Mouse (Mus musculus) cortical plate, adult 2 months (tissue): ENCODE results near the gene Fam129a. TPM values are rescaled to one million over a fixed set of nuclear protein-coding genes. Genes with fewer than 3 reads are reported as not detected.

Experiments used
- H3K27ac ChIP-seq: fragments of 200-500 bp; 2 replicates; pipeline ENCODE4 v1.5.1; 2012; ENCODE audit warnings: low read length, control low read depth, inconsistent platforms; ENCODE audit not compliant: insufficient read depth
- H3K4me1 ChIP-seq: fragments of 200-500 bp; 2 replicates; pipeline ENCODE4 v1.6.1; 2011; ENCODE audit warnings: low read length; ENCODE audit not compliant: control insufficient read depth, insufficient read depth
- H3K4me3 ChIP-seq: fragments of 200-500 bp; 2 replicates; pipeline ENCODE4 v1.5.1; 2011; ENCODE audit warnings: mild to moderate bottlenecking, low read length, control low read depth; ENCODE audit not compliant: insufficient read depth
- CTCF ChIP-seq: fragments of 200-500 bp; IDR thresholded peaks from 2 replicates; pipeline ENCODE4 v1.5.1; 2011; ENCODE audit warnings: mild to moderate bottlenecking, control low read depth, low read length; ENCODE audit not compliant: insufficient read depth; ENCODE audit errors: extremely low read depth
- POLR2A ChIP-seq: fragments of 200-500 bp; IDR thresholded peaks from 2 replicates; pipeline ENCODE4 v1.6.1; 2011; ENCODE audit warnings: mild to moderate bottlenecking, low read length, control low read depth; ENCODE audit not compliant: insufficient read depth; ENCODE audit errors: extremely low read depth
- polyA plus RNA-seq: library from polyadenylated mRNA; depleted of rRNA; stranded (reverse); fragments of >200 nt; gene quantifications from 2 replicates; pipeline ENCODE4 v1.2.3, GENCODE M21; 2012; rRNA removed

Gene Fam129a
- polyA plus RNA-seq, 1 experiment, result 1.6 TPM

DNA sequence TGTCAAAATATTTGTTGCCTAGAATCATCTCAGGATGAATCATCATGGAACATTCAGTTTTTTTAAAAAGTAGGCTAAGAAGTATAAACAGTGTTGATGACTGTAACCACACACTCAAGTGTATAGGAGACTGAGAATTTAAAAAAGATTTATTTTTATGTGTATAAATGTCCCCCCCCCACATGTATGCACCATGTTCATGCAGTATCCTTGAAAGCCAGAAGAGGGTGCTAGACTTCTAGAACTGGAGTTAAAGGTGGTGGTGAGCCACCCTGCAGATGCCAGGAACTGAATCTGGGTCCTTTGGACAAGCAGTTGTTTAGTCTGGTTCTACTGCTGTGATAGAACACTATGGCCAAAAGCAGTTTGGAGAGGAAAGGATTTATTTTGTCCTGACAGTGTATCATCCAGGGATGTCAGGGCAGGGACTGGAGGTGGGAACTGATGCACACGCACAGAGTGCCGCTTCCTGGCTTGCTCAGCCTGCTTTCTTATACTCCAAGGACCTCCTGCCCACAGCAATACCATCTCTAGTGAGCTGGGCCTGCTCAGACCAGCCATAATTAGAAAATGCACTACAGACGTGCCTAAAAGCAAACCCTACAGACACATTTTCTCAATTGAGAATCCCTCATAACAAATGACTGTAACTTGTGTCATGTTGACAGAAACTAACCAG is 196.1 kb downstream of the Fam129a start:
- TF ChIP-seq POLR2A, result no peak
- TF ChIP-seq CTCF, result no peak
- H3K4me3 ChIP-seq, result no peak overlapping the region
- H3K4me1 ChIP-seq, result peaks cover 3% of the 10 kb centered on the region; the same call in 1 of the 2 replicates
- H3K27ac ChIP-seq, result no peak overlapping the region

DNA sequence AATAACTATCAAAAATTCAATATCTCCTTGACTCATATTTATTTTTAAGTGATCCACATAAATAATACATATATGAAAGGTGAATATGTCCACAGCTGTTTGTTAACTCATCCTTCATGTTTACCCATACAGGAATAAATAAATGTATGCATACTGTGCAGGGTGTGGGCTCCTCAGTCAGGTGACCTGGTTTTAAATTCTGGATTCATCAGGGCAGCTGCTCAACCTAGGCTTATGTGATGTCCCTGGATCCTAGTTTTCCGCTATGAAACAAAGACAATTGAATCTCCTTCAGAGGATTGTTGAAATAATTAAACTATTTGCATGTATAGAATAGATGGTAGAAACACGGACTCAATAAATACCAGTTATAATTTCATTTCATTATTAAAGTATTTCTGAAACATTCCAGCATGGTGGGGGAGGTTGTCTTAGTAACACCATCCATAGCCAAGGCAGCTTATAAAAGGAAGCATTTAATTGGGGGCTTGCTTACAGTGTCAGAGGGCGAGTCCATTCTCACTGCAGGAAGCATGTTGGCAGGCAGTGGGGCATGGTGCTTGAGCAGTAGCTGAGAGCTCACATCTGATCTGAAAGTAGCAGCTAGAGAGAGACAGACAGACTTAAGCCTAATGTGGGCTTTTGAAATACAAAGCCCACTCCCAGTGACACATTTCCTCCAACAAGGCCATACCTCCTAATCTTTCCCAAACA is 198.4 kb downstream of the Fam129a start:
- Histone ChIP-seq H3K4me1 (no peaks in the 10 kb centered on the region; the same call in 1 of the 2 replicates), H3K27ac (no peak overlapping the region), H3K4me3 (no peak overlapping the region)
- TF ChIP-seq POLR2A (no peak), CTCF (no peak)

Other genes with a start within 250 kb of the Fam129a start
- gene Ivns1abp, start 226.7 kb upstream of the Fam129a start, polyA plus RNA-seq, result 124 and 131 TPM in 2 replicates
- gene Swt1, start 142.7 kb upstream of the Fam129a start, polyA plus RNA-seq, result 10.9 and 12.3 TPM in 2 replicates
- 29.8 and 31.3 TPM in 2 replicates for gene Trmt1l, start 142.6 kb upstream of the Fam129a start, polyA plus RNA-seq
- gene Rnf2, start 70.2 kb upstream of the Fam129a start, polyA plus RNA-seq, result 33.8 and 33.9 TPM in 2 replicates
- gene Edem3, start 184.2 kb downstream of the Fam129a start, polyA plus RNA-seq, result 14.7 and 15.2 TPM in 2 replicates